Mouse (Mus musculus): ENCODE measurements around the gene Mink1. TPM values are rescaled to one million over a fixed set of nuclear protein-coding genes. Genes with fewer than 3 reads are reported as not detected.

Mink1 gene
- polyA plus RNA-seq, 1 experiment from 2014 or later: 14.6 TPM

DNA sequence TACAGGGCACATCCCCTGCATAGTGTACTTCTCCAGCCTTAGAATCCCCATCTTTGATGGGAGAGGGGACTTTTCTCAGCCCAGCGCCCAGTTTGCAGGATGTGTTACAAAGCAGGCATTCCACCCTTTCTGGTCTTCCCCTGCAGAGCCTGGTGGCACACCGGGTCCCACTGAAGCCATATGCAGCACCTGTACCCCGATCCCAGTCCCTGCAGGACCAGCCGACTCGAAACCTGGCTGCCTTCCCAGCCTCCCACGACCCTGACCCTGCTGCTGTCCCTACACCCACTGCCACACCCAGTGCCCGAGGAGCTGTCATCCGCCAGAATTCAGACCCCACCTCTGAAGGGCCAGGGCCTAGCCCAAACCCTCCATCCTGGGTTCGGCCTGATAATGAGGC, 44.9 kb downstream of the Mink1 start:
- H3K4me3 ChIP-seq: no peak overlapping the region
- 89% methylated on average over 9 of the region's 9 CpGs for WGBS
- no peaks in the 10 kb centered on the region for H3K4me1 ChIP-seq (replicated peaks)
- no peaks in the 10 kb centered on the region for H3K9me3 ChIP-seq
- H3K27me3 ChIP-seq (ENCODE audit: insufficient read depth, poor library complexity, severe bottlenecking): no peaks in the 10 kb centered on the region
- no peak overlapping the region for H3K27ac ChIP-seq
- no peak for DNase-seq (ENCODE audit: low spot score)
- peaks cover 99% of the 10 kb centered on the region for H3K36me3 ChIP-seq

GRCm38 (mm10) chr11:70608381-70609066, 45.8 kb downstream of the Mink1 start:
- 87% methylated on average over 26 of the region's 26 CpGs for WGBS
- Histone ChIP-seq H3K27ac (no peak overlapping the region), H3K4me3 (no peak overlapping the region), H3K27me3 (ENCODE audit: insufficient read depth, poor library complexity, severe bottlenecking) (no peaks in the 10 kb centered on the region), H3K9me3 (no peaks in the 10 kb centered on the region), H3K4me1 (replicated peaks) (no peaks in the 10 kb centered on the region), H3K36me3 (peaks cover 99% of the 10 kb centered on the region)
- DNase-seq (ENCODE audit: low spot score): no peak

- peaks cover 82% of the 10 kb centered on the region for H3K36me3 ChIP-seq
- H3K4me3 ChIP-seq: no peak overlapping the region
- H3K27ac ChIP-seq: no peak overlapping the region
- DNase-seq (ENCODE audit: low spot score): no peak
- H3K9me3 ChIP-seq: no peaks in the 10 kb centered on the region
- H3K4me1 ChIP-seq (replicated peaks): peaks cover 11% of the 10 kb centered on the region
- WGBS: 86% methylated on average over 4 of the region's 4 CpGs
- peaks cover 8% of the 10 kb centered on the region for H3K27me3 ChIP-seq (ENCODE audit: insufficient read depth, poor library complexity, severe bottlenecking)
Measured at GRCm38 (mm10) chr11:70610752-70611151, 48.1 kb downstream of the Mink1 start.

- Histone ChIP-seq H3K4me1 (replicated peaks) (peaks cover 17% of the 10 kb centered on the region), H3K4me3 (no peak overlapping the region), H3K27me3 (ENCODE audit: insufficient read depth, poor library complexity, severe bottlenecking) (peaks cover 22% of the 10 kb centered on the region), H3K9me3 (no peaks in the 10 kb centered on the region), H3K36me3 (peaks cover 64% of the 10 kb centered on the region), H3K27ac (no peak overlapping the region)
- no peak for DNase-seq (ENCODE audit: low spot score)
- WGBS: 82% methylated on average over 7 of the region's 7 CpGs
Measured at GRCm38 (mm10) chr11:70612505-70612904, 49.8 kb downstream of the Mink1 start.

DNA sequence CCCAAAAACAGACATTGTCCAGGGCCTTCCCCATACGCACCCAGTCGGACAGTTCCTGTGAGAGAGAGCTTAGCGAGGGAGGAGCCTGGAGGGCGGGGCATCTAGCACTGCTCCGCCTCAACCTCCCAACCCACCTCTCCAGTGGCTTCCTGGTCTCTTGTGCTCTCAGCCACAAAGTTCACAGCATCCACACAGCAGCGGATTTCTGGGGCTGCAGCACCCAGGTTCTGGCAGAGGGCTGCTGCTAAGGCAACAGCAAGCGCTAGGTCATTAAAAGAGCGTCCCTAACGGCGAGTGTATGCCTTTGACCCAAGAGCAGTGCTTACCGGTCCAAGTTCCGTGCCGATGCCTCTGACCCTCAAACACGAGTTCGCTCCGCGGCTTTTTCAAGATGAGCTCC, 52.4 kb downstream of the Mink1 start:
- Histone ChIP-seq H3K27ac (peak overlapping the region; percentile 69), H3K36me3 (peaks cover 39% of the 10 kb centered on the region), H3K9me3 (no peaks in the 10 kb centered on the region), H3K4me3 (peak overlapping the region; percentile 51), H3K4me1 (replicated peaks) (peaks cover 17% of the 10 kb centered on the region), H3K27me3 (ENCODE audit: insufficient read depth, poor library complexity, severe bottlenecking) (peaks cover 22% of the 10 kb centered on the region)
- peak; percentile 44 for DNase-seq (ENCODE audit: low spot score)
- WGBS: 2% methylated on average over 17 of the region's 17 CpGs

GRCm38 (mm10) chr11:70615516-70616093, 52.9 kb downstream of the Mink1 start, which contains the start of gene 4930544D05Rik:
Gene 4930544D05Rik (plus strand): TSS chr11:70615848.
- peak within 1 kb of the TSS; percentile 51 for H3K4me3 ChIP-seq

GRCm38 (mm10) chr11:70619101-70619500, 56.4 kb downstream of the Mink1 start, which contains the start of gene Chrne:
Gene Chrne (minus strand): TSS chr11:70619216.
- Histone ChIP-seq H3K27ac (no peak within 1 kb of the TSS), H3K36me3 (no peaks in the 10 kb centered on the region), H3K4me1 (replicated peaks) (peaks cover 24% of the 10 kb centered on the region), H3K4me3 (no peak within 1 kb of the TSS), H3K27me3 (ENCODE audit: insufficient read depth, poor library complexity, severe bottlenecking) (peaks cover 22% of the 10 kb centered on the region), H3K9me3 (no peaks in the 10 kb centered on the region)
- 58% methylated on average over 1 of the region's 1 CpGs for whole genome bisulfite sequencing
- DNase-seq (ENCODE audit: low spot score): no peak

More at GRCm38 (mm10) chr11:70615516-70616093, 52.9 kb downstream of the Mink1 start, which contains the start of gene 4930544D05Rik:
- no peak for DNase-seq (ENCODE audit: low spot score)
- H3K36me3 ChIP-seq: peaks cover 33% of the 10 kb centered on the region
- no peaks in the 10 kb centered on the region for H3K9me3 ChIP-seq
- H3K4me1 ChIP-seq (replicated peaks): peaks cover 17% of the 10 kb centered on the region
- peaks cover 22% of the 10 kb centered on the region for H3K27me3 ChIP-seq (ENCODE audit: insufficient read depth, poor library complexity, severe bottlenecking)
- peak within 1 kb of the TSS; percentile 69 for H3K27ac ChIP-seq
- WGBS: 14% methylated on average over 21 of the region's 21 CpGs

DNA sequence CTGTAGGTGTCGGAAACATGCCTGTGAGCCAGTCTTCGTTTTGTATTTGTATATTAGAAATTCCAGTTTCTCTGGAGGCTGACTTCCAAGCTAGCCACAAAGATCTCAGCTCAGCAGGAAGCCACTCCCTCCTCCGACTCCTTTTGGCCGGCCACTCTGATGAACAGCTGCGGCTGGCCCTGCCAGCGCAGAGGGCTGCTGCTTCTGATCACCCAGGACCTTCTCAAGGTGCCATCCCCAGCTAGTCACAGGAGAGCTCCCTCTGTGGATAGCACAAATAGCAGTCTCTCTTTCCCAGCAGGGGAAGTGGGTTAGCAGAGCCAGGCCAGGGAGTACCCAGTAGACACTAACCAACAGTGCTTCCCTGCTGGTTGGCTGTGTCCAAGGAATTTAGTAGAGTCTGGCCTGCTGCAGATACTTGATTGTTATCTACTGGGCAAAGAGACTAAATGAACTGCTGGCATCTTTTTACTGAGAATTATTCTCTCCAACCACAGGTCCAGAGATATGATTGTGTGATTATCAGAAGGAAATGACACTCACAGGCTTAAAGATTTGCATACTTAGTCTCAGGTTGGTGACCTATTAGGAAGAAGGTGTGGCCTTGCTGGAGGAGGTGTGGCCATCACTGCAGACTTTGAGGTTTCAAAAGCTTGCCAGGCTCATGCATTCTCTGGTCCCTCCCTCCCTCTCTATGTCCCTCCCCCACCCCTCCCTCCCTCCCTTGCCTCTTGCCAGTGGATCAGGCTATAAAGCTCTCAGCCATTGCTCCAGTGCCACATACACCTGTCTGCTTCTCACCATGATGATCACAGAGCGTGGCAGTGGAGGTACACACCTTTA, 59.5 kb downstream of the Mink1 start:
- Histone ChIP-seq H3K4me1 (replicated peaks) (peaks cover 6% of the 10 kb centered on the region; the same call in 1 of the 2 replicates), H3K27ac (no peak overlapping the region), H3K36me3 (no peaks in the 10 kb centered on the region), H3K4me3 (no peak overlapping the region), H3K9me3 (no peaks in the 10 kb centered on the region), H3K27me3 (ENCODE audit: insufficient read depth, poor library complexity, severe bottlenecking) (no peaks in the 10 kb centered on the region)
- DNase-seq (ENCODE audit: low spot score): no peak
- WGBS: 46% methylated on average over 7 of the region's 7 CpGs

GRCm38 (mm10) chr11:70623053-70623742, 60.5 kb downstream of the Mink1 start:
- Histone ChIP-seq H3K9me3 (no peaks in the 10 kb centered on the region), H3K27me3 (ENCODE audit: insufficient read depth, poor library complexity, severe bottlenecking) (no peaks in the 10 kb centered on the region), H3K27ac (no peak overlapping the region), H3K36me3 (no peaks in the 10 kb centered on the region), H3K4me3 (no peak overlapping the region), H3K4me1 (replicated peaks) (peaks cover 6% of the 10 kb centered on the region; the same call in 1 of the 2 replicates)
- WGBS: 82% methylated on average over 10 of the region's 10 CpGs
- DNase-seq (ENCODE audit: low spot score): no peak

- 51% methylated on average over 4 of the region's 4 CpGs for WGBS
- H3K27ac ChIP-seq: no peak overlapping the region
- peak; percentile 55 for DNase-seq (ENCODE audit: low spot score)
- no peaks in the 10 kb centered on the region for H3K27me3 ChIP-seq (ENCODE audit: insufficient read depth, poor library complexity, severe bottlenecking)
- no peak overlapping the region for H3K4me3 ChIP-seq
- peaks cover 6% of the 10 kb centered on the region; the same call in 1 of the 2 replicates for H3K4me1 ChIP-seq (replicated peaks)
- H3K36me3 ChIP-seq: no peaks in the 10 kb centered on the region
- H3K9me3 ChIP-seq: no peaks in the 10 kb centered on the region
Measured at GRCm38 (mm10) chr11:70625473-70625872, 62.8 kb downstream of the Mink1 start.

DNA sequence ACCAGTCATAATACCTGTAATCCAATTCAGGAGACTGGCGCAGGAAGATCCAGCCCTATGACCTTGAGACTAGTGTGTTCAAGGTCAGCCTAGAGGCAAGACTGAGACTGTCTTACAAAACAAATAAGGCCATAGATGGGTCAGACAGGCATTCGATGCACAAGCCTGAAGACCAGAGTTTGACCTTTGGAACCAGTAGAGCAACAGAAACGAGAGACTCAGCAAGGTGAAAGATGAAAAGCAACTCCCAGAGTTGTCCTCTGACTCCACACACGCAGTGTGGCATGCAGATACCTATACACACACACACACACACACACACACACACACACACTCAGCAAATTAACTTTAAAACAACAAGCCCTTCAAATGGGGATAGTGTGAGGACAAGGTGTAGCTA, 64.2 kb downstream of the Mink1 start:
- no peak for DNase-seq (ENCODE audit: low spot score)
- 69% methylated on average over 4 of the region's 4 CpGs for WGBS
- no peaks in the 10 kb centered on the region for H3K27me3 ChIP-seq (ENCODE audit: insufficient read depth, poor library complexity, severe bottlenecking)
- peaks cover 4% of the 10 kb centered on the region; the same call in 1 of the 2 replicates for H3K4me1 ChIP-seq (replicated peaks)
- no peak overlapping the region for H3K27ac ChIP-seq
- H3K9me3 ChIP-seq: no peaks in the 10 kb centered on the region
- H3K36me3 ChIP-seq: no peaks in the 10 kb centered on the region
- no peak overlapping the region for H3K4me3 ChIP-seq

GRCm38 (mm10) chr11:70628431-70628830, 65.8 kb downstream of the Mink1 start:
- 82% methylated on average over 2 of the region's 2 CpGs for WGBS
- Histone ChIP-seq H3K36me3 (no peaks in the 10 kb centered on the region), H3K27ac (no peak overlapping the region), H3K27me3 (ENCODE audit: insufficient read depth, poor library complexity, severe bottlenecking) (no peaks in the 10 kb centered on the region), H3K4me1 (replicated peaks) (no peaks in the 10 kb centered on the region), H3K9me3 (no peaks in the 10 kb centered on the region), H3K4me3 (no peak overlapping the region)
- no peak for DNase-seq (ENCODE audit: low spot score)
